ENCODE assay signal across 29 mouse cellular contexts in the genomic region with DNA sequence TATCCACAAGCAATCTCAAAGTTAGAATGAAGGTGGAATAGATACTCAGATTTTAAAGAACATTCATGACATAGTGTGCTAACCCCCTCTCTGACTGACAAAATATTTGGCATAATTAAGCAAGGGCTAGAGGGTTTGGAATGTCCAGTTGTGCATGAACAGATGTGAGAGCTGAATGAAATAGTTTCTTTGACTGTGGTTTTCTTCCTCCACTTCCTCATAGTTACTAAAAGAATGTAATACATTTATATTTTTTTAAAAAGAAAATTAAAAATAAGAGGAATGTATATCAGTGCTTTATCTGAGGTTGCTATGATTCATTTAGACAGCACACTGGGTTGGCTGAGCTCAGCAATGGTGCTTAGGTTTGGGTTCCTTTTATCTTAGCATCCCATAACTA.
"Had no signal": no experiment of that assay in that cellular context is flagged by ENCODE, and none has a peak within 500 bp of the region (broad histone marks: within the 10 kb centered on the region; RNA-seq: fewer than 3 reads in every experiment).

No protein-coding gene starts in this region.

- H3K27ac ChIP-seq: gastrocnemius, adult 2 months; heart, embryonic 10.5 days; hindbrain, embryonic 10.5 days; hindbrain, embryonic 12.5 days; hindbrain, embryonic 14.5 days; intestine, embryonic 15.5 days; kidney, embryonic 15.5 days; layer of hippocampus, adult 2 months; left cerebral cortex, adult 2 months; limb, embryonic 10.5 days; limb, embryonic 12.5 days; liver, embryonic 13.5 days; liver, embryonic 15.5 days had no signal

- H3K4me3 ChIP-seq: gastrocnemius, adult 2 months; heart, embryonic 10.5 days; heart, embryonic 12.5 days; hindbrain, embryonic 10.5 days; hindbrain, embryonic 12.5 days; intestine, embryonic 15.5 days; kidney, embryonic 15.5 days; layer of hippocampus, adult 2 months; left cerebral cortex, adult 2 months; limb, embryonic 10.5 days; limb, embryonic 12.5 days; liver, embryonic 13.5 days; liver, embryonic 15.5 days had no signal

- H3K36me3 ChIP-seq: heart, embryonic 10.5 days; heart, embryonic 12.5 days; hindbrain, embryonic 10.5 days; hindbrain, embryonic 12.5 days; intestine, embryonic 15.5 days; kidney, embryonic 15.5 days; limb, embryonic 10.5 days; limb, embryonic 12.5 days; liver, embryonic 13.5 days; liver, embryonic 15.5 days had no signal

- H3K4me2 ChIP-seq: heart, embryonic 12.5 days; hindbrain, embryonic 12.5 days; hindbrain, embryonic 14.5 days; intestine, embryonic 15.5 days; kidney, embryonic 15.5 days; limb, embryonic 12.5 days; liver, embryonic 11.5 days; liver, embryonic 13.5 days; liver, embryonic 15.5 days had no signal

- H3K27me3 ChIP-seq: heart, embryonic 12.5 days; hindbrain, embryonic 12.5 days; intestine, embryonic 15.5 days; kidney, embryonic 15.5 days; limb, embryonic 12.5 days; liver, embryonic 13.5 days; liver, embryonic 15.5 days had no signal

- H3K4me1 ChIP-seq: heart, embryonic 10.5 days; heart, embryonic 12.5 days; hindbrain, embryonic 10.5 days; hindbrain, embryonic 12.5 days; intestine, embryonic 15.5 days; kidney, embryonic 15.5 days; limb, embryonic 10.5 days; liver, embryonic 13.5 days; liver, embryonic 15.5 days had no signal

- ATAC-seq: hindbrain, embryonic 16.5 days; inflammation-experienced regulatory T-cells, adult 6 months; intestine, embryonic 15.5 days; intestine, postnatal 0 days had no signal

- H3K9ac ChIP-seq: heart, embryonic 12.5 days; hindbrain, embryonic 12.5 days; hindbrain, embryonic 14.5 days; intestine, embryonic 15.5 days; kidney, embryonic 15.5 days; limb, embryonic 12.5 days; liver, embryonic 13.5 days; liver, embryonic 15.5 days had no signal

- H3K9me3 ChIP-seq: heart, embryonic 10.5 days; heart, embryonic 12.5 days; hindbrain, embryonic 10.5 days; hindbrain, embryonic 12.5 days; intestine, embryonic 15.5 days; kidney, embryonic 15.5 days; limb, embryonic 10.5 days; limb, embryonic 12.5 days; liver, embryonic 13.5 days; liver, embryonic 15.5 days had no signal

- DNase-seq: gastrocnemius, adult 2 months; gastrocnemius, postnatal 10 days; gastrocnemius, postnatal 25 days; heart, adult 18-20 months; heart, postnatal 10 days; heart, postnatal 4 days; kidney, adult 18-20 months; kidney, adult 9 months; kidney, postnatal 10 days; kidney, postnatal 25 days; kidney, postnatal 4 days; liver; liver, embryonic 13.5 days had no signal
